Mouse (Mus musculus) left cerebral cortex, adult 2 months (tissue): ENCODE results near the gene Fam155a. TPM values are rescaled to one million over a fixed set of nuclear protein-coding genes. Genes with fewer than 3 reads are reported as not detected.
A peak's percentile ranks its signal among the peaks of the same experiment; 100 is the strongest.

Source experiments
- DNase-seq, 2 experiments: peaks; one replicate each; pipeline ENCODE4 v3.0.0; 2021 to 2022; ENCODE audit warnings: low spot score in 2 of 2, mixed read lengths in 1 of 2; ENCODE audit errors: extremely low spot score in 1 of 2
- H3K27ac ChIP-seq: fragments of 200-600 bp; 2 replicates; pipeline ENCODE4 v1.8.1; 2022
- H3K4me3 ChIP-seq: fragments of 200-600 bp; 2 replicates; pipeline ENCODE4 v1.8.1; 2022
- CTCF ChIP-seq: fragments of 200-600 bp; IDR thresholded peaks from 2 replicates; pipeline ENCODE4 v1.8.1; 2022; ENCODE audit warnings: antibody characterized with exemption, mild to moderate bottlenecking, moderate library complexity
- intact Hi-C: fragments of 180-260 bp; cut with DNase I; formaldehyde crosslinking; loops from one replicate; pipeline ENCODE4 v1.15.1; 2025
- total RNA-seq, 2 experiments: library from RNA; stranded (reverse); gene quantifications; 2 replicates each; pipeline ENCODE4 v1.2.3; 2021

The Fam155a gene
- total RNA-seq, 2 experiments from 2014 or later, result 118 to 119 TPM

DNA sequence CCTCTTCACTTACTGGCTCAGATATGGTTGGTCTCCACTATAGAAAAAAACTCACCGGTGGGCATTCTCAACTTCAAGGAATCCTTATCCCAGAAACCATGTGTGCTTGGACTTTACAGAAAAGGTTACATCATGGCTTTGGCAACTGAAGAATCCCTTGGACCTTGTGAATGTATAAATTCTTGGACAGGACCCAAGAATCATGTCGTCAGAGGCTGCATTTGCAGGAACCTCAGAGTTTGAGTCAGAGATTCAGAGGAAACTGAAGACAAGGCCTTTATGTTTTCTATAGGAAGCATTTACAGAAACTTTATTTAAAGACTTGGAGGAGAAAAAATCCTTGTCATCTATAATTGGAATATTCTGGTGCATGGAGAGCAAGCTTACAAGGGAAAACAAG lies 475.9 kb downstream of the Fam155a start:
- TF ChIP-seq CTCF, result no peak
- Histone ChIP-seq H3K4me3 (no peak overlapping the region), H3K27ac (no peak overlapping the region)
- DNase-seq, result no peak
- intact Hi-C loops, result loop anchor here (5.0 kb wide), 1 partner anchor 58 kb away; no protein-coding TSS in a partner anchor

- intact Hi-C loops, result no loop called here
- Histone ChIP-seq H3K27ac (no peak overlapping the region), H3K4me3 (no peak overlapping the region)
- TF ChIP-seq CTCF, result no peak
- no peak for DNase-seq
Measured at GRCm38 (mm10) chr8:9292532-9292931, 478.4 kb downstream of the Fam155a start.

- no peak for TF ChIP-seq CTCF
- intact Hi-C loops, result no loop called here
- H3K4me3 ChIP-seq, result no peak overlapping the region
Measured at GRCm38 (mm10) chr8:9288015-9288729, 482.8 kb downstream of the Fam155a start.

GRCm38 (mm10) chr8:9274117-9274516 lies 496.8 kb downstream of the Fam155a start:
- H3K4me3 ChIP-seq, result no peak overlapping the region
- peak in 1 of 2 experiments; percentile 1 for DNase-seq
- TF ChIP-seq CTCF, result no peak
- intact Hi-C loops, result no loop called here
- no peak overlapping the region for H3K27ac ChIP-seq

More at GRCm38 (mm10) chr8:9288015-9288729, 482.8 kb downstream of the Fam155a start:
- no peak for DNase-seq
- H3K27ac ChIP-seq, result no peak overlapping the region

DNA sequence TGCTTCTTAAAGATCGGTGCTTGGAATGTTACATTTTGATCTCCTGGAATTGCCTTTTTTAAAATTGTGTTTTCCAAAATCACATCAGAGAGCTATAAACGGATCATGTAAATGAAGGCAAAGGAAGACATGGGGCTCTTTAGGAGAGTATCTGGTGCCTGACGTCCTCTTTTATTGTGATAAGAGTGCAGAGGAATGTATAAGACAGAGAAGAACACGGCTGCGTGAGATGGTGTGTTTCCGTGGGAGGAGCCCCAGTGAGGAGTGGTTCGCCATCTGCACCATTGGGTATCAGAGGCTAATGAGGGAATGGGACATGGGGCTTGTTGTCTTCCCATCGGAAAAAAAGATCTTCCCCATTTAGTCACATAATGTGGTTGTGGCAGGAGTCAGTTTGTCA lies 506.6 kb downstream of the Fam155a start:
- no peak for TF ChIP-seq CTCF
- no peak overlapping the region for H3K4me3 ChIP-seq
- no peak for DNase-seq
- intact Hi-C loops, result no loop called here
- no peak overlapping the region for H3K27ac ChIP-seq

- TF ChIP-seq CTCF, result no peak
- no peak overlapping the region for H3K4me3 ChIP-seq
- H3K27ac ChIP-seq, result no peak overlapping the region
- intact Hi-C loops, result no loop called here
- DNase-seq, result no peak
Measured at GRCm38 (mm10) chr8:9261527-9261926, 509.4 kb downstream of the Fam155a start.

- no peak for TF ChIP-seq CTCF
- intact Hi-C loops, result no loop called here
- Histone ChIP-seq H3K4me3 (no peak overlapping the region), H3K27ac (no peak overlapping the region)
- no peak for DNase-seq
Measured at GRCm38 (mm10) chr8:9255316-9255715, 515.6 kb downstream of the Fam155a start.

DNA sequence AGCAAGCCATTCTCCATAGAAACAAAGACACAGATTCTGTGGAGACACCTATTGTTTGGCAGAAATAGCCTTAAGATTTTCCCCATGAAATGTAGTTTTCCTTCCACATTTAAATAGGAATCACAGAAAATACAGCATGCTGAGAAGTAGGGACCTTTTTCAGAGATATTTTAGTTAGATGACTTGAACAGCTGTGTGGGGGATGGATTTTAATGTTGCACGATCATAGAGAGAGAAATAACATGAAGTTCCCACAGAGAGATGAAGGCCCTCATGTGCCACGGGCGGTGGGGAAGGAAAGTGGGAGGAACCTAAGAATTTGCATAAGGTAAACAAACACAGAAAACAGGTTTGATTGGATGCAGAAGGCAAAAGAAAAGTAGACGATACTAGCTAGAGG lies 518.0 kb downstream of the Fam155a start:
- intact Hi-C loops, result no loop called here
- H3K4me3 ChIP-seq, result no peak overlapping the region
- no peak for TF ChIP-seq CTCF
- no peak for DNase-seq
- peak overlapping the region; percentile 72 for H3K27ac ChIP-seq

- no peak overlapping the region for H3K4me3 ChIP-seq
- DNase-seq, result no peak
- intact Hi-C loops, result no loop called here
Measured at GRCm38 (mm10) chr8:9248109-9248821, 522.7 kb downstream of the Fam155a start.

DNA sequence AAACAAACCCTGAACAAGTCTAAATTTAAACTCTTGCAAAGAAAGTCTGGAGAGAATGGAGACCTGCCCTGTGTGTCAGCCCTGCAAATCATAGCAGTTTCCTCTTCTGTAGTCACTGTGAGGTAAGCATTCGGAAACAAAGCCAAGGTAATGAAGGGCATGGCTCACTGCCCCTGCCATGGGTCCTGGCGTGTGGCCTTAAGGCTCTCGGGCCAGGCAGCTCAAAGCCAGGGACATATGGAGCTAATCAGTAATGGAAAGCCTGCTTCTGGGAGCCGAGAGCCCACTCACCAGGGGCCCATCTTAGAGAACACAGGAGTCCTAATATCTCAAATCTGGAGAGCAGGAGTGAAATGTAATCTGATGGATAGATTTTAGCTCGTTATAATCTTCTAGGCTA lies 525.0 kb downstream of the Fam155a start:
- Histone ChIP-seq H3K27ac (no peak overlapping the region), H3K4me3 (no peak overlapping the region)
- intact Hi-C loops, result no loop called here
- DNase-seq, result no peak
- no peak for TF ChIP-seq CTCF

More at GRCm38 (mm10) chr8:9248109-9248821, 522.7 kb downstream of the Fam155a start:
- peak overlapping the region; percentile 57; the same call in 1 of the 2 replicates for H3K27ac ChIP-seq
- TF ChIP-seq CTCF, result no peak

GRCm38 (mm10) chr8:9240996-9241395 lies 530.0 kb downstream of the Fam155a start:
- DNase-seq, result no peak
- no peak for TF ChIP-seq CTCF
- Histone ChIP-seq H3K4me3 (no peak overlapping the region), H3K27ac (no peak overlapping the region)
- intact Hi-C loops, result no loop called here

DNA sequence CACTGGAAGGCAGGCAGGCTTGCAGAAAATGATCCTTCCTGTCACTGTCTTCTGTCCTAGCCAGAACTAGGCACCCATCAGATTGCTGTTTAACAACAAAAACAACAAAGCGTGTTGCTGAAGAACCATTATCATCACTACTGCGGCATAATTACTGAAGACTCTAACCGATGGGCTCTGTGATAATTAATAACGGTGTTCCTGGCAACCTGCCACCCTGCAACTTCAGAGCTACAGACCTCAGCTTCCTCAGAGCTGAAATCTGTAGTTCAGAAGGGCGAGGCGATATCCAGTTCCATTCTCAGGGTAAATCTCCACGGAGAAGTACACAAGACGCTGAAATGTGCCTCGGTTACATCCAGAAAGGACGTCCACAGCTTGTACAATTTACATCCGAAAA lies 531.2 kb downstream of the Fam155a start:
- no peak for TF ChIP-seq CTCF
- Histone ChIP-seq H3K4me3 (no peak overlapping the region), H3K27ac (peak overlapping the region; percentile 19; the same call in 1 of the 2 replicates)
- intact Hi-C loops, result loop anchor here (5.0 kb wide), 2 partner anchors 58 to 108 kb away; no protein-coding TSS in a partner anchor
- no peak for DNase-seq

GRCm38 (mm10) chr8:9238974-9239373 lies 532.0 kb downstream of the Fam155a start:
- no peak overlapping the region for H3K4me3 ChIP-seq
- intact Hi-C loops, result loop anchor here (5.0 kb wide), 2 partner anchors 58 to 108 kb away; no protein-coding TSS in a partner anchor
- TF ChIP-seq CTCF, result no peak

More at GRCm38 (mm10) chr8:9238974-9239373, 532.0 kb downstream of the Fam155a start:
- no peak overlapping the region for H3K27ac ChIP-seq
- DNase-seq, result no peak
